Comparison of ENCODE assay signal across 9 mouse cellular contexts in the genomic region with DNA sequence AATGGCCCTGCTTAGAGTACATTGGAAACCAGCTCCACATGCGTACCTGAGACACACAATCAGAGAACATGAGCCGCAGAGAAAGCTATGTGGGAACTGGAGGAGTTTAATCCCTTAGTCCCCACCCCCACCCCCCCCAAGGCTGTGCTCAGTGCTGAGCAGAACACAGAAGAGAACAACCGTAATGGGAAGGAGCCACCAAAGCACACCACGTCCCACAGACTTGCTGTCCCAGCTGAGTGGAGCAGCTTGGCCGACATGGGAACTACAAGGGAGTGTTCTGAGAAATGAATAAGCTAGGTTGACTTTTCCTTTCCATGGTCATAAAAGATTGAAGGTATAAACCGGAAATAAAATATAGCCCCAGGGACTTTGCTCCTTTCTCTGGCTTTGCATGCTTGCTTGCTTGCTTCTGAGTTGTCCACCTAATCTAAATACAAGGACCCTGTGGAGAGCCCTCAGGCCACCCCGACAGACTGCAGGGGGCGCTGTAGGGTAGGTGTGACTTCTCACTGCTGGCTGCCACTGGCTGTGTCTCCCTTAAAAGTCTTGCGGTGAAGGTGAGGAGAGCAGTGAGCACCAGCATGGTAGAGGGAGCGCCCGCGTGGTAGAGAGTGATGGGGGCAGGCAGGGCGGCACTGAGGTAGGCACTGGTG.
A peak's percentile ranks its signal among the peaks of the same experiment; 100 is the strongest.
DNase-seq lines count a peak whose midpoint lies in the region; ATAC-seq lines count a peak whose summit lies in the region.
"Had no signal": no experiment of that assay in that cellular context is flagged by ENCODE, and none has a peak within 500 bp of the region (broad histone marks: within the 10 kb centered on the region; RNA-seq: fewer than 3 reads in every experiment).

No protein-coding gene starts in this region.

- no peak overlapping the region for H3K4me2 ChIP-seq in forebrain, embryonic 13.5 days
- H3K4me2 ChIP-seq: hindbrain, embryonic 15.5 days had no signal

- no peak overlapping the region for H3K9ac ChIP-seq in forebrain, embryonic 13.5 days
- H3K9ac ChIP-seq: hindbrain, embryonic 15.5 days had no signal

- DNase-seq in embryo, embryonic 11 days = peak; percentile 49
- no peak for DNase-seq in embryo, embryonic 10.5 days (ENCODE audit: low spot score)
- peak; percentile 75 to 77 for DNase-seq in B cell, adult 2 months
- DNase-seq in embryonic facial prominence, embryonic 10.5 days (ENCODE audit: low spot score) = peak; percentile 47
- peak; percentile 73 for DNase-seq in kidney, postnatal 10 days
- DNase-seq in retina, postnatal 1 day = peak; percentile 43
- no peak for DNase-seq in right cerebral cortex, adult 18-20 months

- ATAC-seq in forebrain, embryonic 13.5 days = no peak

- H3K36me3 ChIP-seq in embryonic facial prominence, embryonic 10.5 days (replicated peaks) = peaks cover 21% of the 10 kb centered on the region
- peaks cover 7% of the 10 kb centered on the region for H3K36me3 ChIP-seq in forebrain, embryonic 13.5 days (ENCODE audit: poor library complexity, severe bottlenecking)
- H3K36me3 ChIP-seq: hindbrain, embryonic 15.5 days had no signal

- H3K9me3 ChIP-seq in embryonic facial prominence, embryonic 10.5 days = no peaks in the 10 kb centered on the region
- H3K9me3 ChIP-seq in forebrain, embryonic 13.5 days (replicated peaks) = no peaks in the 10 kb centered on the region
- H3K9me3 ChIP-seq: hindbrain, embryonic 15.5 days had no signal

- no peak overlapping the region for H3K4me3 ChIP-seq in embryonic facial prominence, embryonic 10.5 days
- no peak overlapping the region for H3K4me3 ChIP-seq in forebrain, embryonic 13.5 days
- H3K4me3 ChIP-seq: hindbrain, embryonic 15.5 days had no signal

- H3K27me3 ChIP-seq in embryonic facial prominence, embryonic 10.5 days (replicated peaks; ENCODE audit: low read depth, poor library complexity, severe bottlenecking) = no peaks in the 10 kb centered on the region
- no peaks in the 10 kb centered on the region for H3K27me3 ChIP-seq in forebrain, embryonic 13.5 days
- H3K27me3 ChIP-seq: hindbrain, embryonic 15.5 days had no signal

- H3K4me1 ChIP-seq in embryonic facial prominence, embryonic 10.5 days = peaks cover 23% of the 10 kb centered on the region
- no peaks in the 10 kb centered on the region for H3K4me1 ChIP-seq in forebrain, embryonic 13.5 days

- H3K27ac ChIP-seq in embryonic facial prominence, embryonic 10.5 days (replicated peaks) = no peak overlapping the region
- H3K27ac ChIP-seq in forebrain, embryonic 13.5 days = no peak overlapping the region
- H3K27ac ChIP-seq: hindbrain, embryonic 15.5 days had no signal

- WGBS in embryonic facial prominence, embryonic 10.5 days = 60% methylated on average over 13 of the region's 13 CpGs
- WGBS in forebrain, embryonic 13.5 days = 61% methylated on average over 13 of the region's 13 CpGs

Comparison
In these comparisons a context has a peak if more than half of its experiments do, and no peak if none do; other contexts are left out.
1. DNase-seq: peak in embryo, embryonic 11 days (single experiment), B cell, adult 2 months (2 of 2), embryonic facial prominence, embryonic 10.5 days (single experiment), kidney, postnatal 10 days (single experiment) and retina, postnatal 1 day (single experiment); none in embryo, embryonic 10.5 days (single experiment) and right cerebral cortex, adult 18-20 months (single experiment).